Mouse (Mus musculus): ENCODE measurements at regions not wholly inside any gene's neighbourhood (a gene's known extent, or its start where the extent isn't known, plus 50 kb on each side); places are given as distances from the start of the nearest gene placed in this dataset.
A peak's percentile ranks its signal among the peaks of the same experiment; 100 is the strongest.

DNA sequence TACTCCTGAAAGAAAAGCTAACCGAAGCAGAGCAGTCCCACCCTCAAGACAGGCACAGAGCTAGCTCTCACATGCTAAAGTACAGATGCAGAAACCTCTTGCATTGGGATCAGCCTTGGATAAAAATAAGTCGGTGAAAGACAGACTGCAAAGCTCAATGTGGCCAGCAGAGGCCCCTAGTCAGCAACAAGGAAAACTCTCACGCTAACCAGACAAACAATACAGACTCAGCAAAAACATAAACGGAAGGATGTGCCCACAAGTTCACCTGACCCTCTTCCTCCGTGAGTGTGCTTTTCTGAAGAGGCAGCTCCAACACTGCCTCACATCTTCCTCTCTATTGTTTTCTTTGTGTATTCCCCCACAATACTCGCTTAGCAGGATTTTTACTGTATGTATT is 77.8 kb downstream of the Rpia start:
- peak; percentile 89 for DNase-seq (ENCODE audit: low spot score)

GRCm38 (mm10) chr6:70713665-70714064 is 78.4 kb downstream of the Rpia start:
- DNase-seq (ENCODE audit: low spot score), result no peak

- no peak for DNase-seq (ENCODE audit: low spot score)
Measured at GRCm38 (mm10) chr6:70713118-70713517, 78.9 kb downstream of the Rpia start.

GRCm38 (mm10) chr6:70709338-70710055 is 82.5 kb downstream of the Rpia start:
- peak; percentile 85 for DNase-seq (ENCODE audit: low spot score)

- no peak for DNase-seq (ENCODE audit: low spot score)
Measured at GRCm38 (mm10) chr6:70695596-70695995, 96.4 kb downstream of the Rpia start.
